11 mouse cellular contexts compared by ENCODE assay signal in the genomic region with DNA sequence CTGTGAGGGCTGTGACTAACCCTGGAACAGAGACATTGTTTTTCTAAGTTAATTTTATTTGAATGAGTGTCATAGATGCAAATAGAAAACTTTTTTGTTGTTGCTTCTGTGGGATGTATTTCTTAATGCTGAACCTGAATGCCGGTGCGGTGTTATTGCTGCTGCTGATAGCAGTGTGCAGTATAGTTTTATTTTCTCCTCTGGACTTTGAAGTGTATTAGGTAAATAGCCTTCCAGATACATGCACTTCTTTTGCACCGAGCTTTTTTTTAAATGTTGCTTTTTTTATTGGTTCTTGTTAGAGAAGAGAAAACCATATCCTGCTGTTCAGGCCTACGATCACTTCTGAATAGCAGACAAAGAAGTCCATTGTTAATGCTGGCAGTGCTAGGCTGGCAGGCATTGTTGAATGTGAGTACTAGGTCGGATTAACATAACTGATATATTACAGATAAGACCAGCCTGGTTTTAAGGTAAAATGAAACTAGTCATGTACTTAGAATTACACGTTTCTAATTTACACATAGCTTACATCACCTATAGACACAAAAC.
DNase-seq lines count a peak whose midpoint lies in the region; ATAC-seq and TF ChIP-seq lines count a peak whose summit lies in the region.
"Had no signal": no experiment of that assay in that cellular context is flagged by ENCODE, and none has a peak within 500 bp of the region (broad histone marks: within the 10 kb centered on the region; RNA-seq: fewer than 3 reads in every experiment).

No protein-coding gene starts in this region.

- no peak overlapping the region for H3K4me3 ChIP-seq in embryonic facial prominence, embryonic 11.5 days (ENCODE audit: low read depth, low read length)
- H3K4me3 ChIP-seq in embryonic facial prominence, embryonic 10.5 days: no peak overlapping the region
- peak overlapping the region; percentile 4; the same call in 1 of the 2 replicates for H3K4me3 ChIP-seq in midbrain, embryonic 10.5 days
- no peak overlapping the region for H3K4me3 ChIP-seq in midbrain, postnatal 0 days (ENCODE audit: low read depth, low read length)
- no peak overlapping the region for H3K4me3 ChIP-seq in midbrain, embryonic 12.5 days
- H3K4me3 ChIP-seq in lung, postnatal 0 days (ENCODE audit: low read depth, low read length): no peak overlapping the region
- H3K4me3 ChIP-seq: heart, embryonic 10.5 days; myocyte had no signal

- no peak for ATAC-seq in embryonic facial prominence, embryonic 11.5 days (replicated peaks; ENCODE audit: insufficient number of reproducible peaks, low FRiP score, low TSS enrichment, low read depth)
- ATAC-seq in midbrain, postnatal 0 days (ENCODE audit: low FRiP score): no peak
- ATAC-seq in midbrain, embryonic 12.5 days (ENCODE audit: low FRiP score, low read depth): peak; percentile 62; the same call in 1 of the 2 replicates
- no peak for ATAC-seq in lung, postnatal 0 days
- ATAC-seq: activated CD4-positive, CD25-positive, alpha-beta regulatory T cell, adult 4 months had no signal

- TF ChIP-seq EP300 in lung, postnatal 0 days (IDR thresholded peaks at IDR 0.05): no peak

- H3K4me2 ChIP-seq in embryonic facial prominence, embryonic 11.5 days (ENCODE audit: low read depth, low read length): no peak overlapping the region
- no peak overlapping the region for H3K4me2 ChIP-seq in midbrain, postnatal 0 days (ENCODE audit: low read depth, low read length, poor library complexity, severe bottlenecking)
- H3K4me2 ChIP-seq in midbrain, embryonic 12.5 days (replicated peaks): peak overlapping the region; percentile 32; the same call in 1 of the 2 replicates
- no peak overlapping the region for H3K4me2 ChIP-seq in lung, postnatal 0 days (replicated peaks; ENCODE audit: low read depth, low read length)

- H3K4me1 ChIP-seq in embryonic facial prominence, embryonic 11.5 days (ENCODE audit: control insufficient read depth, insufficient read depth, low read length): no peaks in the 10 kb centered on the region; the same call in 1 of the 2 replicates
- peaks cover 40% of the 10 kb centered on the region for H3K4me1 ChIP-seq in embryonic facial prominence, embryonic 10.5 days
- peaks cover 67% of the 10 kb centered on the region for H3K4me1 ChIP-seq in midbrain, embryonic 10.5 days
- peaks cover 9% of the 10 kb centered on the region for H3K4me1 ChIP-seq in midbrain, postnatal 0 days (ENCODE audit: insufficient read depth, low read length)
- H3K4me1 ChIP-seq in midbrain, embryonic 12.5 days: peaks cover 42% of the 10 kb centered on the region
- H3K4me1 ChIP-seq in lung, postnatal 0 days (ENCODE audit: insufficient read depth, low read depth, low read length): peaks cover 4% of the 10 kb centered on the region; the same call in 1 of the 2 replicates

- no peak for TF ChIP-seq CTCF in midbrain, postnatal 0 days (IDR thresholded peaks at IDR 0.05)
- TF ChIP-seq CTCF in lung, postnatal 0 days (IDR thresholded peaks at IDR 0.05): no peak

- H3K27ac ChIP-seq in embryonic facial prominence, embryonic 11.5 days (replicated peaks; ENCODE audit: low read depth, low read length): no peak overlapping the region
- no peak overlapping the region for H3K27ac ChIP-seq in embryonic facial prominence, embryonic 10.5 days (replicated peaks)
- peak overlapping the region; percentile 24; the same call in 1 of the 2 replicates for H3K27ac ChIP-seq in midbrain, embryonic 10.5 days (replicated peaks)
- no peak overlapping the region for H3K27ac ChIP-seq in midbrain, postnatal 0 days (ENCODE audit: low read depth, low read length)
- H3K27ac ChIP-seq in midbrain, embryonic 12.5 days (replicated peaks): no peak overlapping the region; the same call in 1 of the 2 replicates
- no peak overlapping the region for H3K27ac ChIP-seq in lung, postnatal 0 days (ENCODE audit: low read length)
- H3K27ac ChIP-seq: heart, embryonic 10.5 days had no signal

- H3K9ac ChIP-seq in embryonic facial prominence, embryonic 11.5 days (replicated peaks; ENCODE audit: low read length): no peak overlapping the region
- no peak overlapping the region for H3K9ac ChIP-seq in midbrain, postnatal 0 days (replicated peaks; ENCODE audit: low read length, poor library complexity, severe bottlenecking)
- H3K9ac ChIP-seq in midbrain, embryonic 12.5 days (replicated peaks): no peak overlapping the region
- H3K9ac ChIP-seq in lung, postnatal 0 days (replicated peaks; ENCODE audit: low read depth): no peak overlapping the region

- no peaks in the 10 kb centered on the region for H3K9me3 ChIP-seq in embryonic facial prominence, embryonic 11.5 days (replicated peaks; ENCODE audit: control insufficient read depth, low read length)
- 0 out of 2 replicates have a peak, but pooled peaks cover 3% of the 10 kb centered on the region for H3K9me3 ChIP-seq in embryonic facial prominence, embryonic 10.5 days
- no peaks in the 10 kb centered on the region for H3K9me3 ChIP-seq in midbrain, embryonic 10.5 days (replicated peaks)
- H3K9me3 ChIP-seq in midbrain, postnatal 0 days (ENCODE audit: low read length): no peaks in the 10 kb centered on the region
- no peaks in the 10 kb centered on the region for H3K9me3 ChIP-seq in midbrain, embryonic 12.5 days
- H3K9me3 ChIP-seq in lung, postnatal 0 days (ENCODE audit: low read length): no peaks in the 10 kb centered on the region
- H3K9me3 ChIP-seq: heart, embryonic 10.5 days had no signal

- H3K27me3 ChIP-seq in embryonic facial prominence, embryonic 11.5 days (ENCODE audit: control insufficient read depth, insufficient read depth, low read length): no peaks in the 10 kb centered on the region
- H3K27me3 ChIP-seq in embryonic facial prominence, embryonic 10.5 days (replicated peaks; ENCODE audit: low read depth, poor library complexity, severe bottlenecking): no peaks in the 10 kb centered on the region
- H3K27me3 ChIP-seq in midbrain, embryonic 10.5 days (ENCODE audit: low read depth, poor library complexity, severe bottlenecking): no peaks in the 10 kb centered on the region
- H3K27me3 ChIP-seq in midbrain, postnatal 0 days (ENCODE audit: insufficient read depth, low read length): no peaks in the 10 kb centered on the region
- H3K27me3 ChIP-seq in midbrain, embryonic 12.5 days: no peaks in the 10 kb centered on the region
- H3K27me3 ChIP-seq in lung, postnatal 0 days (replicated peaks; ENCODE audit: insufficient read depth, low read length): no peaks in the 10 kb centered on the region

- peak; percentile 31 for DNase-seq in embryonic facial prominence, embryonic 11.5 days (ENCODE audit: low spot score)
- no peak for DNase-seq in embryonic facial prominence, embryonic 10.5 days (ENCODE audit: low spot score)
- no peak for DNase-seq in midbrain, embryonic 10.5 days (ENCODE audit: low spot score)
- no peak for DNase-seq in midbrain, postnatal 0 days (ENCODE audit: low spot score)
- DNase-seq in cerebellum, adult 9-10 months: no peak
- DNase-seq in lung, adult 18-20 months: no peak
- DNase-seq in lung, postnatal 0 days (ENCODE audit: low spot score): no peak

- WGBS in embryonic facial prominence, embryonic 11.5 days: 41% methylated on average over 6 of the region's 6 CpGs
- WGBS in embryonic facial prominence, embryonic 10.5 days: 42% methylated on average over 6 of the region's 6 CpGs
- WGBS in midbrain, embryonic 10.5 days: 37% methylated on average over 6 of the region's 6 CpGs
- 16% methylated on average over 6 of the region's 6 CpGs for WGBS in midbrain, postnatal 0 days
- 23% methylated on average over 6 of the region's 6 CpGs for WGBS in midbrain, embryonic 12.5 days
- WGBS in lung, postnatal 0 days: 53% methylated on average over 6 of the region's 6 CpGs

- H3K36me3 ChIP-seq in embryonic facial prominence, embryonic 11.5 days (replicated peaks; ENCODE audit: control insufficient read depth, insufficient read depth, low read depth, low read length): no peaks in the 10 kb centered on the region
- peaks cover 12% of the 10 kb centered on the region for H3K36me3 ChIP-seq in embryonic facial prominence, embryonic 10.5 days (replicated peaks)
- peaks cover 7% of the 10 kb centered on the region; the same call in 1 of the 2 replicates for H3K36me3 ChIP-seq in midbrain, embryonic 10.5 days
- no peaks in the 10 kb centered on the region for H3K36me3 ChIP-seq in midbrain, postnatal 0 days (ENCODE audit: insufficient read depth, low read length)
- no peaks in the 10 kb centered on the region for H3K36me3 ChIP-seq in midbrain, embryonic 12.5 days
- no peaks in the 10 kb centered on the region for H3K36me3 ChIP-seq in lung, postnatal 0 days (ENCODE audit: insufficient read depth, low read length)
- H3K36me3 ChIP-seq: heart, embryonic 10.5 days had no signal
